In genomic region chr11:7134319-7134718, GRCm38 (mm10) we compare ENCODE assay signal across 24 mouse cellular contexts. TPM values are rescaled to one million over a fixed set of nuclear protein-coding genes. Genes with fewer than 3 reads are reported as not detected.
DNase-seq lines count a peak whose midpoint lies in the region; ATAC-seq and TF ChIP-seq lines count a peak whose summit lies in the region.
"Had no signal": no experiment of that assay in that cellular context is flagged by ENCODE, and none has a peak within 500 bp of the region (broad histone marks: within the 10 kb centered on the region; RNA-seq: fewer than 3 reads in every experiment).

No protein-coding gene starts in this region.

- no peak for TF ChIP-seq EP300 in liver, postnatal 0 days (IDR thresholded peaks at IDR 0.05; ENCODE audit: low read depth)
- no peak for TF ChIP-seq EP300 in heart, adult 2 months (IDR thresholded peaks at IDR 0.05; ENCODE audit: insufficient read depth, low read depth, low read length)

- no peak overlapping the region for H3K4me2 ChIP-seq in liver, postnatal 0 days (ENCODE audit: low read depth, low read length)
- no peak overlapping the region for H3K4me2 ChIP-seq in intestine, postnatal 0 days (replicated peaks; ENCODE audit: low read depth)
- H3K4me2 ChIP-seq: intestine, embryonic 15.5 days; neural tube, embryonic 13.5 days had no signal

- no peaks in the 10 kb centered on the region for H3K36me3 ChIP-seq in liver, adult 2 months (ENCODE audit: control insufficient read depth, insufficient read depth, low read length)
- H3K36me3 ChIP-seq in liver, postnatal 0 days (replicated peaks; ENCODE audit: insufficient read depth, low read length): no peaks in the 10 kb centered on the region
- no peaks in the 10 kb centered on the region for H3K36me3 ChIP-seq in heart, adult 2 months (ENCODE audit: control insufficient read depth, insufficient read depth, low read length)
- H3K36me3 ChIP-seq in intestine, postnatal 0 days (ENCODE audit: control insufficient read depth, insufficient read depth): no peaks in the 10 kb centered on the region
- H3K36me3 ChIP-seq: intestine, embryonic 15.5 days had no signal

- no peaks in the 10 kb centered on the region for H3K79me2 ChIP-seq in liver, adult 2 months (ENCODE audit: control insufficient read depth, insufficient read depth, low read length)
- no peaks in the 10 kb centered on the region for H3K79me2 ChIP-seq in heart, adult 2 months (replicated peaks; ENCODE audit: control insufficient read depth, insufficient read depth, low read length)

- H3K27ac ChIP-seq in liver, adult 2 months (replicated peaks; ENCODE audit: insufficient read depth, low read depth, low read length): peak overlapping the region; percentile 81
- H3K27ac ChIP-seq in liver, postnatal 0 days (ENCODE audit: low read depth): no peak overlapping the region
- H3K27ac ChIP-seq in heart, adult 2 months: no peak overlapping the region
- H3K27ac ChIP-seq in intestine, postnatal 0 days (ENCODE audit: low read depth, low read length): no peak overlapping the region
- H3K27ac ChIP-seq: intestine, embryonic 15.5 days; liver, embryonic 14.5 days; neural tube, embryonic 13.5 days had no signal

- peaks cover 25% of the 10 kb centered on the region for H3K4me1 ChIP-seq in liver, adult 2 months (ENCODE audit: control insufficient read depth, insufficient read depth, low read length)
- H3K4me1 ChIP-seq in liver, postnatal 0 days (ENCODE audit: insufficient read depth): peaks cover 4% of the 10 kb centered on the region; the same call in 1 of the 2 replicates
- H3K4me1 ChIP-seq in heart, adult 2 months (ENCODE audit: control insufficient read depth, insufficient read depth, low read length): no peaks in the 10 kb centered on the region
- no peaks in the 10 kb centered on the region for H3K4me1 ChIP-seq in intestine, postnatal 0 days (replicated peaks; ENCODE audit: control insufficient read depth, insufficient read depth, low read length)
- H3K4me1 ChIP-seq: neural tube, embryonic 13.5 days had no signal

- TF ChIP-seq POLR2A in liver, adult 2 months (IDR thresholded peaks at IDR 0.05; ENCODE audit: extremely low read depth, insufficient read depth, low read length): no peak
- no peak for TF ChIP-seq POLR2A in heart, adult 2 months (IDR thresholded peaks at IDR 0.05; ENCODE audit: insufficient read depth, low read depth, low read length)

- no peak overlapping the region for H3K4me3 ChIP-seq in liver, adult 2 months (ENCODE audit: insufficient read depth, low read depth, low read length)
- no peak overlapping the region for H3K4me3 ChIP-seq in liver, postnatal 0 days (ENCODE audit: low read depth, low read length)
- H3K4me3 ChIP-seq in heart, adult 2 months: no peak overlapping the region
- no peak overlapping the region for H3K4me3 ChIP-seq in intestine, postnatal 0 days (ENCODE audit: low read depth, low read length)
- H3K4me3 ChIP-seq: intestine, embryonic 15.5 days; neural tube, embryonic 13.5 days had no signal

- peak; percentile 29 for DNase-seq in adrenal gland, adult 2 months
- DNase-seq in adrenal gland, postnatal 10 days: no peak
- DNase-seq in liver, adult 2 months (ENCODE audit: extremely low read depth, low read depth, low spot score): no peak
- no peak for DNase-seq in liver, postnatal 0 days
- peak; percentile 56 to 58 for DNase-seq in layer of hippocampus, postnatal 36 days
- DNase-seq in right cerebral cortex, postnatal 25 days: peak; percentile 68
- no peak for DNase-seq in heart, adult 2 months
- DNase-seq: cerebellum, adult 18-20 months; forebrain, postnatal 0 days; kidney, postnatal 10 days; lung, postnatal 14 days; thymus, postnatal 4 days had no signal

- intact Hi-C loops in heart, adult 2 months (cut with DNase I): no loop called here

- H3K9me3 ChIP-seq in liver, postnatal 0 days (ENCODE audit: low read length): no peaks in the 10 kb centered on the region
- no peaks in the 10 kb centered on the region for H3K9me3 ChIP-seq in intestine, postnatal 0 days (ENCODE audit: control insufficient read depth)
- H3K9me3 ChIP-seq: intestine, embryonic 15.5 days; neural tube, embryonic 13.5 days had no signal

- ATAC-seq in liver, postnatal 0 days: no peak
- no peak for ATAC-seq in intestine, postnatal 0 days
- ATAC-seq: forebrain, postnatal 0 days; intestine, embryonic 15.5 days; Patski had no signal

- 82% methylated on average over 5 of the region's 5 CpGs for WGBS in liver, adult 2 months
- 68% methylated on average over 5 of the region's 5 CpGs for WGBS in liver, postnatal 0 days (ENCODE audit: insufficient replicate concordance)
- 66% methylated on average over 5 of the region's 5 CpGs for WGBS in heart, adult 2 months
- WGBS in intestine, postnatal 0 days: 89% methylated on average over 5 of the region's 5 CpGs

- no peaks in the 10 kb centered on the region for H3K27me3 ChIP-seq in liver, adult 2 months (ENCODE audit: control insufficient read depth, insufficient read depth, low read length)
- no peaks in the 10 kb centered on the region for H3K27me3 ChIP-seq in liver, postnatal 0 days (ENCODE audit: insufficient read depth, low read length)
- H3K27me3 ChIP-seq in heart, adult 2 months (ENCODE audit: control insufficient read depth, insufficient read depth, low read length): no peaks in the 10 kb centered on the region
- H3K27me3 ChIP-seq in intestine, postnatal 0 days (replicated peaks; ENCODE audit: control insufficient read depth, insufficient read depth, low read length): no peaks in the 10 kb centered on the region
- H3K27me3 ChIP-seq: intestine, embryonic 15.5 days; neural tube, embryonic 13.5 days; Patski had no signal

- no peak for TF ChIP-seq CTCF in liver, adult 2 months (IDR thresholded peaks at IDR 0.05; ENCODE audit: low read depth, low read length)
- no peak for TF ChIP-seq CTCF in liver, postnatal 0 days (IDR thresholded peaks at IDR 0.05; ENCODE audit: low read depth)
- no peak for TF ChIP-seq CTCF in heart, adult 2 months (IDR thresholded peaks at IDR 0.05)
- TF ChIP-seq CTCF in intestine, postnatal 0 days (IDR thresholded peaks at IDR 0.05; ENCODE audit: low read depth): no peak

- H3K9ac ChIP-seq in liver, adult 2 months (ENCODE audit: low read depth, low read length): no peak overlapping the region
- H3K9ac ChIP-seq in liver, postnatal 0 days (replicated peaks): no peak overlapping the region
- H3K9ac ChIP-seq in heart, adult 2 months (ENCODE audit: low read depth, low read length): no peak overlapping the region
- H3K9ac ChIP-seq in intestine, postnatal 0 days (ENCODE audit: low read depth, low read length): no peak overlapping the region
- H3K9ac ChIP-seq: forebrain, postnatal 0 days; intestine, embryonic 15.5 days; liver, embryonic 14.5 days; neural tube, embryonic 13.5 days had no signal

RNA-seq across cellular contexts. Expression of gene Gm11985, which starts 54.0 kb away (rescaled TPM):
- not detected for total RNA-seq in adrenal gland, adult 2 months (2021)
- not detected in 2 replicates for polyA plus RNA-seq in adrenal gland, adult 2 months (2012; rRNA removed)
- total RNA-seq in adrenal gland, postnatal 10 days (2021): not detected
- not detected in 2 replicates for total RNA-seq in liver, adult 2 months (2014; rRNA removed)
- polyA plus RNA-seq in liver, adult 2 months (2012; rRNA removed): not detected in 2 replicates
- polyA plus RNA-seq in liver, postnatal 0 days (2015; fragmentation: Nextera tagmentation; extraction: Ambion mirVana): 0.11 TPM in 2 replicates
- total RNA-seq in layer of hippocampus, postnatal 36 days (2021): not detected
- not detected for total RNA-seq in heart, adult 2 months (2021)
- not detected in 2 replicates for polyA plus RNA-seq in heart, adult 2 months (2012; rRNA removed)
- polyA plus RNA-seq in intestine, postnatal 0 days (2015; fragmentation: Nextera tagmentation; extraction: Ambion mirVana): not detected in 2 replicates
- total RNA-seq: CH12.LX; forebrain, postnatal 0 days; granulocyte monocyte progenitor cell, adult 5-6 weeks; megakaryocyte-erythroid progenitor cell, adult 5-6 weeks; monocyte, adult 5-6 weeks had no signal
- polyA plus RNA-seq: forebrain, postnatal 0 days; heart, embryonic 16.5 days; hindbrain, embryonic 11.5 days; intestine, embryonic 15.5 days; limb, embryonic 11.5 days; liver, embryonic 14.5 days; neural tube, embryonic 13.5 days; Patski had no signal

Comparison
In these comparisons a context has a peak if more than half of its experiments do, and no peak if none do; other contexts are left out.
1. DNase-seq: peak in adrenal gland, adult 2 months (single experiment), layer of hippocampus, postnatal 36 days (2 of 2) and right cerebral cortex, postnatal 25 days (single experiment); none in adrenal gland, postnatal 10 days (single experiment), liver, adult 2 months (single experiment), liver, postnatal 0 days (single experiment) and heart, adult 2 months (0 of 2).